Mouse (Mus musculus) limb, embryonic 10.5 days (tissue): Measurements from ENCODE around the gene Palb2. TPM values are rescaled to one million over a fixed set of nuclear protein-coding genes. Genes with fewer than 3 reads are reported as not detected.
A peak's percentile ranks its signal among the peaks of the same experiment; 100 is the strongest.

ENCODE experiments used
- DNase-seq: peaks from one replicate; pipeline ENCODE4 v3.0.0-alpha.2; 2017; ENCODE audit warnings: low spot score
- H3K27ac ChIP-seq: fragments of 300-500 bp; sonication (generic); 2 replicates; pipeline ENCODE4 v1.5.1; 2016; ENCODE audit warnings: mild to moderate bottlenecking
- H3K27me3 ChIP-seq: fragments of 300-500 bp; sonication (generic); 2 replicates; pipeline ENCODE4 v1.6.1; 2016; ENCODE audit warnings: low read depth, mild to moderate bottlenecking; ENCODE audit not compliant: poor library complexity, severe bottlenecking
- H3K36me3 ChIP-seq: fragments of 300-500 bp; sonication (generic); 2 replicates; pipeline ENCODE4 v1.6.1; 2016; ENCODE audit warnings: mild to moderate bottlenecking, moderate library complexity
- H3K4me1 ChIP-seq: fragments of 300-500 bp; sonication (generic); 2 replicates; pipeline ENCODE4 v1.6.1; 2016
- H3K4me3 ChIP-seq: fragments of 300-500 bp; sonication (generic); 2 replicates; pipeline ENCODE4 v1.5.1; 2016; ENCODE audit warnings: mild to moderate bottlenecking, moderate library complexity
- H3K9me3 ChIP-seq: fragments of 300-500 bp; sonication (generic); replicated peaks from 2 replicates; pipeline ENCODE4 v1.6.1; 2016; ENCODE audit warnings: mild to moderate bottlenecking
- WGBS: fragments of 180-500 bp; shearing (Covaris S2); methylation state at CpG from one replicate; pipeline ENCODE4 v1.1.7; 2016; 5-methylcytosine and 5-hydroxymethylcytosine counted together
- polyA plus RNA-seq: library from polyadenylated mRNA; unstranded; fragments of >200 nt; fragmentation: Nextera tagmentation; extraction: Ambion mirVana; gene quantifications from 2 replicates; pipeline ENCODE4 v1.2.1, GENCODE M21; 2016

Palb2 gene
- polyA plus RNA-seq = 26.8 and 28.4 TPM in 2 replicates

GRCm38 (mm10) chr7:122132497-122133337 is at the start of gene Palb2, which contains the start of gene Dctn5:
Gene Palb2, minus strand, starts transcription at chr7:122132985.
Gene Dctn5, plus strand, starts transcription at chr7:122133041.
- Histone ChIP-seq H3K9me3 (no peaks in the 10 kb centered on the region), H3K27ac (peak within 1 kb of the TSS; percentile 90), H3K27me3 (no peaks in the 10 kb centered on the region), H3K36me3 (peaks cover 55% of the 10 kb centered on the region), H3K4me3 (peak within 1 kb of the TSS; percentile 86), H3K4me1 (peaks cover 12% of the 10 kb centered on the region)
- under 1% methylated on average over 54 of the region's 54 CpGs for WGBS
- DNase-seq = peak; percentile 100

GRCm38 (mm10) chr7:122180720-122181119 is 47.9 kb upstream of the Palb2 start:
- H3K4me1 ChIP-seq = peaks cover under 1% of the 10 kb centered on the region
- no peaks in the 10 kb centered on the region for H3K9me3 ChIP-seq
- 92% methylated on average over 7 of the region's 7 CpGs for WGBS
- no peak overlapping the region for H3K27ac ChIP-seq
- no peaks in the 10 kb centered on the region for H3K27me3 ChIP-seq
- DNase-seq = no peak
- no peaks in the 10 kb centered on the region for H3K36me3 ChIP-seq
- no peak overlapping the region for H3K4me3 ChIP-seq

- H3K27me3 ChIP-seq = no peaks in the 10 kb centered on the region
- H3K27ac ChIP-seq = no peak overlapping the region
- H3K4me1 ChIP-seq = no peaks in the 10 kb centered on the region
- DNase-seq = no peak
- no peak overlapping the region for H3K4me3 ChIP-seq
- WGBS = 81% methylated on average over 10 of the region's 10 CpGs
- peaks cover 50% of the 10 kb centered on the region for H3K36me3 ChIP-seq
- no peaks in the 10 kb centered on the region for H3K9me3 ChIP-seq
Observed at GRCm38 (mm10) chr7:122171613-122172012, 38.8 kb upstream of the Palb2 start.

GRCm38 (mm10) chr7:122170705-122171104 is 37.9 kb upstream of the Palb2 start:
- H3K4me3 ChIP-seq = no peak overlapping the region
- no peaks in the 10 kb centered on the region for H3K4me1 ChIP-seq
- 88% methylated on average over 6 of the region's 6 CpGs for WGBS
- H3K36me3 ChIP-seq = peaks cover 60% of the 10 kb centered on the region
- no peak overlapping the region for H3K27ac ChIP-seq
- H3K27me3 ChIP-seq = no peaks in the 10 kb centered on the region
- H3K9me3 ChIP-seq = no peaks in the 10 kb centered on the region
- DNase-seq = no peak

GRCm38 (mm10) chr7:122167203-122167602 is 34.4 kb upstream of the Palb2 start:
- H3K4me3 ChIP-seq = no peak overlapping the region
- no peak overlapping the region for H3K27ac ChIP-seq
- WGBS = 95% methylated on average over 7 of the region's 7 CpGs
- H3K9me3 ChIP-seq = no peaks in the 10 kb centered on the region
- no peak for DNase-seq
- no peaks in the 10 kb centered on the region for H3K27me3 ChIP-seq
- no peaks in the 10 kb centered on the region for H3K4me1 ChIP-seq
- H3K36me3 ChIP-seq = peaks cover 95% of the 10 kb centered on the region

GRCm38 (mm10) chr7:122163766-122164165 is 31.0 kb upstream of the Palb2 start:
- no peaks in the 10 kb centered on the region for H3K9me3 ChIP-seq
- DNase-seq = no peak
- peaks cover 84% of the 10 kb centered on the region for H3K36me3 ChIP-seq
- H3K27ac ChIP-seq = no peak overlapping the region
- H3K4me3 ChIP-seq = no peak overlapping the region
- WGBS = 93% methylated on average over 8 of the region's 8 CpGs
- peaks cover 19% of the 10 kb centered on the region for H3K4me1 ChIP-seq
- H3K27me3 ChIP-seq = no peaks in the 10 kb centered on the region

- WGBS = under 1% methylated on average over 12 of the region's 12 CpGs
- Histone ChIP-seq H3K4me1 (peaks cover 35% of the 10 kb centered on the region), H3K36me3 (peaks cover 46% of the 10 kb centered on the region), H3K27me3 (no peaks in the 10 kb centered on the region), H3K9me3 (no peaks in the 10 kb centered on the region), H3K4me3 (peak overlapping the region; percentile 82), H3K27ac (peak overlapping the region; percentile 91)
- peak; percentile 63 for DNase-seq
Observed at GRCm38 (mm10) chr7:122160037-122160436, 27.3 kb upstream of the Palb2 start.

GRCm38 (mm10) chr7:122158915-122159902 is 26.4 kb upstream of the Palb2 start, which contains the start of gene Plk1:
Gene Plk1, plus strand, starts transcription at chr7:122159439.
- under 1% methylated on average over 63 of the region's 63 CpGs for WGBS
- H3K27me3 ChIP-seq = no peaks in the 10 kb centered on the region
- H3K36me3 ChIP-seq = peaks cover 38% of the 10 kb centered on the region
- H3K4me1 ChIP-seq = peaks cover 35% of the 10 kb centered on the region
- H3K27ac ChIP-seq = peak within 1 kb of the TSS; percentile 91
- peak; percentile 92 for DNase-seq
- H3K4me3 ChIP-seq = peak within 1 kb of the TSS; percentile 82
- H3K9me3 ChIP-seq = no peaks in the 10 kb centered on the region

GRCm38 (mm10) chr7:122158488-122158887 is 25.7 kb upstream of the Palb2 start:
- Histone ChIP-seq H3K27me3 (no peaks in the 10 kb centered on the region), H3K9me3 (no peaks in the 10 kb centered on the region), H3K27ac (peak overlapping the region; percentile 91), H3K4me1 (peaks cover 35% of the 10 kb centered on the region), H3K4me3 (peak overlapping the region; percentile 82), H3K36me3 (peaks cover 31% of the 10 kb centered on the region)
- no peak for DNase-seq
- 7% methylated on average over 13 of the region's 13 CpGs for WGBS

GRCm38 (mm10) chr7:122152473-122152872 is 19.7 kb upstream of the Palb2 start:
- H3K4me1 ChIP-seq = peaks cover 3% of the 10 kb centered on the region
- no peaks in the 10 kb centered on the region for H3K9me3 ChIP-seq
- WGBS = 94% methylated on average over 4 of the region's 4 CpGs
- no peak overlapping the region for H3K4me3 ChIP-seq
- DNase-seq = no peak
- no peak overlapping the region for H3K27ac ChIP-seq
- H3K36me3 ChIP-seq = peaks cover 32% of the 10 kb centered on the region
- no peaks in the 10 kb centered on the region for H3K27me3 ChIP-seq

- Histone ChIP-seq H3K27ac (no peak overlapping the region), H3K9me3 (no peaks in the 10 kb centered on the region), H3K4me1 (no peaks in the 10 kb centered on the region), H3K4me3 (no peak overlapping the region), H3K27me3 (no peaks in the 10 kb centered on the region), H3K36me3 (peaks cover 97% of the 10 kb centered on the region)
- DNase-seq = no peak
Observed at GRCm38 (mm10) chr7:122140991-122141390, 8.2 kb upstream of the Palb2 start.

GRCm38 (mm10) chr7:122138190-122138589 is 5.4 kb upstream of the Palb2 start:
- H3K4me3 ChIP-seq = no peak overlapping the region
- no peak overlapping the region for H3K27ac ChIP-seq
- WGBS = 90% methylated on average over 5 of the region's 5 CpGs
- H3K27me3 ChIP-seq = no peaks in the 10 kb centered on the region
- peaks cover 88% of the 10 kb centered on the region for H3K36me3 ChIP-seq
- H3K9me3 ChIP-seq = no peaks in the 10 kb centered on the region
- no peak for DNase-seq
- H3K4me1 ChIP-seq = peaks cover 6% of the 10 kb centered on the region
